Mouse (Mus musculus) T-helper 1 cell (primary cell): ENCODE measurements around the gene Farsb.
"Not testable (repeated sequence)": the region's sequence is repeated elsewhere in the genome, so short reads cannot be mapped to it uniquely, and the experiment has no call there.

Source experiments
- in situ Hi-C: fragments of 300-600 bp; cut with MboI, MseI; formaldehyde crosslinking; loops from one replicate; pipeline ENCODE4 v1.15.1; 2025; ENCODE audit warnings: high pct_unique_total_duplicates

Gene Farsb

GRCm38 (mm10) chr1:78488752-78489492 lies at the start of gene Farsb:
Gene Farsb (minus strand): TSS chr1:78488897.
- in situ Hi-C loops = no loop called here

- in situ Hi-C loops = loop anchor here (5.0 kb wide), 1 partner anchor 119 kb away; the partner anchor contains the start of genes Acsl3 and Utp14b
These were observed 49.7 kb upstream of the Farsb start for GRCm38 (mm10) chr1:78538396-78538795.

GRCm38 (mm10) chr1:78537494-78538010 lies 48.9 kb upstream of the Farsb start:
- in situ Hi-C loops = loop anchor here (5.0 kb wide), 1 partner anchor 120 kb away; the partner anchor contains the start of genes Acsl3 and Utp14b

- in situ Hi-C loops = loop anchor here (5.0 kb wide), 1 partner anchor 121 kb away; the partner anchor contains the start of genes Acsl3 and Utp14b
These were observed 47.8 kb upstream of the Farsb start for GRCm38 (mm10) chr1:78536310-78537164.

- in situ Hi-C loops = loop anchor here (5.0 kb wide), 1 partner anchor 123 kb away; the partner anchor contains the start of genes Acsl3 and Utp14b
These were observed 45.9 kb upstream of the Farsb start for GRCm38 (mm10) chr1:78534428-78535150.

- in situ Hi-C loops = no loop called here
These were observed 43.6 kb upstream of the Farsb start for GRCm38 (mm10) chr1:78532184-78532800.

- in situ Hi-C loops = no loop called here
These were observed 42.0 kb upstream of the Farsb start for GRCm38 (mm10) chr1:78530500-78531215.

GRCm38 (mm10) chr1:78529011-78529410 lies 40.3 kb upstream of the Farsb start:
- in situ Hi-C loops = loop anchor here (10.0 kb wide), 2 partner anchors 156 to 1136 kb away; no protein-coding TSS in a partner anchor

- in situ Hi-C loops = loop anchor here (10.0 kb wide), 2 partner anchors 156 to 1136 kb away; no protein-coding TSS in a partner anchor
These were observed 39.7 kb upstream of the Farsb start for GRCm38 (mm10) chr1:78528356-78528755.

- in situ Hi-C loops = loop anchor here (10.0 kb wide), 2 partner anchors 159 to 1139 kb away; no protein-coding TSS in a partner anchor
These were observed 36.6 kb upstream of the Farsb start for GRCm38 (mm10) chr1:78525189-78525886.

- in situ Hi-C loops = no loop called here
These were observed 30.2 kb upstream of the Farsb start for GRCm38 (mm10) chr1:78518907-78519306.

- in situ Hi-C loops = no loop called here
These were observed 24.1 kb upstream of the Farsb start for GRCm38 (mm10) chr1:78512756-78513155.

- in situ Hi-C loops = no loop called here
These were observed 23.0 kb upstream of the Farsb start, which contains the start of gene BC035947 for GRCm38 (mm10) chr1:78511621-78512160. Gene BC035947 (minus strand): TSS chr1:78512158.

GRCm38 (mm10) chr1:78510862-78511261 lies 22.2 kb upstream of the Farsb start, which contains the start of gene Mogat1:
Gene Mogat1 (plus strand): TSS chr1:78510991.
- in situ Hi-C loops = no loop called here

- in situ Hi-C loops = no loop called here
These were observed 18.4 kb upstream of the Farsb start for GRCm38 (mm10) chr1:78507137-78507536.

- in situ Hi-C loops = no loop called here
These were observed 13.8 kb upstream of the Farsb start for GRCm38 (mm10) chr1:78502527-78502926.

GRCm38 (mm10) chr1:78501856-78502255 lies 13.2 kb upstream of the Farsb start:
- in situ Hi-C loops = not testable (repeated sequence)

GRCm38 (mm10) chr1:78501036-78501435 lies 12.3 kb upstream of the Farsb start:
- in situ Hi-C loops = no loop called here

GRCm38 (mm10) chr1:78490143-78490542 lies 1.4 kb upstream of the Farsb start:
- in situ Hi-C loops = loop anchor here (10.0 kb wide), 1 partner anchor 275 kb away; no protein-coding TSS in a partner anchor
